Mouse (Mus musculus) lung, embryonic 15.5 days (tissue): ENCODE measurements around the gene Ppp2r3a. TPM values are rescaled to one million over a fixed set of nuclear protein-coding genes. Genes with fewer than 3 reads are reported as not detected.
A peak's percentile ranks its signal among the peaks of the same experiment; 100 is the strongest.

Experiments used
- ATAC-seq: fragments of 200-750 bp; cut with Nextera tagmentation; 2 replicates; pipeline ENCODE4 v1.8.0; 2017; ENCODE audit warnings: moderate number of reproducible peaks, borderline replicate concordance; ENCODE audit not compliant: low FRiP score, low TSS enrichment; ENCODE audit errors: extremely low read depth
- H3K27ac ChIP-seq: fragments of 300-500 bp; sonication (generic); 2 replicates; pipeline ENCODE4 v1.5.1; 2015; ENCODE audit warnings: moderate library complexity, mild to moderate bottlenecking, inconsistent platforms
- H3K27me3 ChIP-seq: fragments of 300-500 bp; sonication (generic); 2 replicates; pipeline ENCODE4 v1.6.1; 2015; ENCODE audit warnings: inconsistent platforms
- H3K36me3 ChIP-seq: fragments of 300-500 bp; sonication (generic); 2 replicates; pipeline ENCODE4 v1.6.1; 2015; ENCODE audit warnings: inconsistent platforms
- H3K4me1 ChIP-seq: fragments of 300-500 bp; sonication (generic); 2 replicates; pipeline ENCODE4 v1.6.1; 2015; ENCODE audit warnings: inconsistent platforms
- H3K4me2 ChIP-seq: fragments of 300-500 bp; sonication (generic); 2 replicates; pipeline ENCODE4 v1.6.1; 2015; ENCODE audit warnings: inconsistent platforms, mild to moderate bottlenecking, moderate library complexity
- H3K4me3 ChIP-seq: fragments of 300-500 bp; sonication (generic); 2 replicates; pipeline ENCODE4 v1.5.1; 2015; ENCODE audit warnings: mild to moderate bottlenecking, inconsistent platforms
- H3K9ac ChIP-seq: fragments of 300-500 bp; sonication (generic); 2 replicates; pipeline ENCODE4 v1.6.1; 2015; ENCODE audit warnings: inconsistent platforms
- H3K9me3 ChIP-seq: fragments of 300-500 bp; sonication (generic); 2 replicates; pipeline ENCODE4 v1.6.1; 2016; ENCODE audit warnings: inconsistent platforms
- WGBS: fragments of 180-500 bp; shearing (Covaris S2); methylation state at CpG from one replicate; pipeline ENCODE4 v1.1.7; 2015; 5-methylcytosine and 5-hydroxymethylcytosine counted together
- polyA plus RNA-seq: library from polyadenylated mRNA; unstranded; fragments of >200 nt; fragmentation: Nextera tagmentation; extraction: Ambion mirVana; gene quantifications from 2 replicates; pipeline ENCODE4 v1.2.1, GENCODE M21; 2015

Ppp2r3a gene
- polyA plus RNA-seq, 1 experiment from 2014 or later = 12.2 TPM

- Histone ChIP-seq H3K4me1 (peaks cover 10% of the 10 kb centered on the region), H3K9me3 (no peaks in the 10 kb centered on the region), H3K4me2 (no peak overlapping the region), H3K4me3 (no peak overlapping the region), H3K27ac (no peak overlapping the region), H3K9ac (no peak overlapping the region), H3K36me3 (no peaks in the 10 kb centered on the region), H3K27me3 (no peaks in the 10 kb centered on the region)
- no peak for ATAC-seq
- WGBS = 87% methylated on average over 3 of the region's 3 CpGs
Measured at GRCm38 (mm10) chr9:101204059-101204458, 47.5 kb downstream of the Ppp2r3a start.

GRCm38 (mm10) chr9:101200627-101201026 is 51.0 kb downstream of the Ppp2r3a start:
- Histone ChIP-seq H3K4me2 (no peak overlapping the region), H3K27ac (0 out of 2 replicates have a peak overlapping the region, but pooled peaks have one; percentile 6)

GRCm38 (mm10) chr9:101198804-101199203 is 52.8 kb downstream of the Ppp2r3a start:
- Histone ChIP-seq H3K4me2 (no peak overlapping the region; the same call in 1 of the 2 replicates), H3K4me3 (no peak overlapping the region), H3K4me1 (peaks cover 16% of the 10 kb centered on the region), H3K36me3 (0 out of 2 replicates have a peak, but pooled peaks cover 3% of the 10 kb centered on the region), H3K9ac (no peak overlapping the region), H3K9me3 (no peaks in the 10 kb centered on the region), H3K27ac (no peak overlapping the region), H3K27me3 (no peaks in the 10 kb centered on the region)
- 41% methylated on average over 6 of the region's 6 CpGs for WGBS
- ATAC-seq = no peak

More at GRCm38 (mm10) chr9:101200627-101201026, 51.0 kb downstream of the Ppp2r3a start:
- no peak overlapping the region for H3K4me3 ChIP-seq
- H3K9ac ChIP-seq = no peak overlapping the region
- no peaks in the 10 kb centered on the region for H3K36me3 ChIP-seq
- H3K4me1 ChIP-seq = peaks cover 16% of the 10 kb centered on the region
- no peaks in the 10 kb centered on the region for H3K9me3 ChIP-seq
- no peaks in the 10 kb centered on the region for H3K27me3 ChIP-seq
- 40% methylated on average over 5 of the region's 5 CpGs for WGBS
- no peak for ATAC-seq

- Histone ChIP-seq H3K4me1 (peaks cover 16% of the 10 kb centered on the region), H3K9ac (no peak overlapping the region), H3K9me3 (no peaks in the 10 kb centered on the region), H3K27me3 (no peaks in the 10 kb centered on the region), H3K4me2 (no peak overlapping the region; the same call in 1 of the 2 replicates), H3K36me3 (0 out of 2 replicates have a peak, but pooled peaks cover 3% of the 10 kb centered on the region), H3K27ac (no peak overlapping the region), H3K4me3 (no peak overlapping the region)
- WGBS = 50% methylated on average over 3 of the region's 3 CpGs
- no peak for ATAC-seq
Measured at GRCm38 (mm10) chr9:101198261-101198660, 53.3 kb downstream of the Ppp2r3a start.

- H3K4me3 ChIP-seq = no peak overlapping the region
- peak; percentile 81 for ATAC-seq
- H3K27me3 ChIP-seq = no peaks in the 10 kb centered on the region
- H3K36me3 ChIP-seq = peaks cover 18% of the 10 kb centered on the region; the same call in 1 of the 2 replicates
- no peak overlapping the region for H3K27ac ChIP-seq
- 32% methylated on average over 5 of the region's 5 CpGs for WGBS
- H3K9ac ChIP-seq = no peak overlapping the region
- 0 out of 2 replicates have a peak, but pooled peaks cover 2% of the 10 kb centered on the region for H3K4me1 ChIP-seq
- H3K9me3 ChIP-seq = no peaks in the 10 kb centered on the region
- H3K4me2 ChIP-seq = no peak overlapping the region
Measured at GRCm38 (mm10) chr9:101181962-101182701, 69.5 kb downstream of the Ppp2r3a start.

- Histone ChIP-seq H3K4me1 (0 out of 2 replicates have a peak, but pooled peaks cover 2% of the 10 kb centered on the region), H3K4me2 (no peak overlapping the region), H3K4me3 (no peak overlapping the region), H3K9me3 (no peaks in the 10 kb centered on the region), H3K36me3 (peaks cover 25% of the 10 kb centered on the region; the same call in 1 of the 2 replicates), H3K27ac (no peak overlapping the region), H3K27me3 (no peaks in the 10 kb centered on the region), H3K9ac (no peak overlapping the region)
- ATAC-seq = no peak
- WGBS = 81% methylated on average over 6 of the region's 6 CpGs
Measured at GRCm38 (mm10) chr9:101181291-101181690, 70.3 kb downstream of the Ppp2r3a start.

GRCm38 (mm10) chr9:101180234-101180633 is 71.4 kb downstream of the Ppp2r3a start:
- no peak overlapping the region for H3K4me3 ChIP-seq
- no peaks in the 10 kb centered on the region for H3K27me3 ChIP-seq
- no peak overlapping the region for H3K9ac ChIP-seq
- H3K27ac ChIP-seq = no peak overlapping the region
- WGBS = 69% methylated on average over 2 of the region's 2 CpGs
- peaks cover 23% of the 10 kb centered on the region; the same call in 1 of the 2 replicates for H3K36me3 ChIP-seq
- no peaks in the 10 kb centered on the region for H3K9me3 ChIP-seq
- no peak overlapping the region for H3K4me2 ChIP-seq
- ATAC-seq = no peak
- 0 out of 2 replicates have a peak, but pooled peaks cover 2% of the 10 kb centered on the region for H3K4me1 ChIP-seq

GRCm38 (mm10) chr9:101160627-101161026 is 91.0 kb downstream of the Ppp2r3a start:
- Histone ChIP-seq H3K4me1 (no peaks in the 10 kb centered on the region), H3K36me3 (0 out of 2 replicates have a peak, but pooled peaks cover 5% of the 10 kb centered on the region), H3K4me2 (no peak overlapping the region), H3K27ac (no peak overlapping the region), H3K27me3 (no peaks in the 10 kb centered on the region), H3K9ac (no peak overlapping the region), H3K4me3 (no peak overlapping the region), H3K9me3 (no peaks in the 10 kb centered on the region)
- WGBS = 82% methylated on average over 1 of the region's 1 CpGs
- no peak for ATAC-seq

- Histone ChIP-seq H3K9ac (no peak overlapping the region), H3K4me1 (no peaks in the 10 kb centered on the region), H3K4me3 (no peak overlapping the region), H3K27ac (no peak overlapping the region), H3K27me3 (no peaks in the 10 kb centered on the region), H3K36me3 (0 out of 2 replicates have a peak, but pooled peaks cover 5% of the 10 kb centered on the region), H3K4me2 (no peak overlapping the region), H3K9me3 (no peaks in the 10 kb centered on the region)
- WGBS = 70% methylated on average over 5 of the region's 5 CpGs
- ATAC-seq = no peak
Measured at GRCm38 (mm10) chr9:101160092-101160491, 91.5 kb downstream of the Ppp2r3a start.

GRCm38 (mm10) chr9:101159431-101159830 is 92.2 kb downstream of the Ppp2r3a start:
- Histone ChIP-seq H3K4me3 (no peak overlapping the region), H3K4me2 (no peak overlapping the region), H3K9me3 (no peaks in the 10 kb centered on the region), H3K4me1 (no peaks in the 10 kb centered on the region), H3K9ac (no peak overlapping the region), H3K27ac (no peak overlapping the region), H3K27me3 (no peaks in the 10 kb centered on the region), H3K36me3 (0 out of 2 replicates have a peak, but pooled peaks cover 5% of the 10 kb centered on the region)
- no peak for ATAC-seq
- 97% methylated on average over 1 of the region's 1 CpGs for WGBS

GRCm38 (mm10) chr9:101152872-101153271 is 98.7 kb downstream of the Ppp2r3a start:
- no peak overlapping the region for H3K4me3 ChIP-seq
- H3K27ac ChIP-seq = no peak overlapping the region
- no peaks in the 10 kb centered on the region for H3K36me3 ChIP-seq
- no peak for ATAC-seq
- 62% methylated on average over 5 of the region's 5 CpGs for WGBS
- no peaks in the 10 kb centered on the region for H3K27me3 ChIP-seq
- no peaks in the 10 kb centered on the region for H3K4me1 ChIP-seq
- no peak overlapping the region for H3K9ac ChIP-seq
- H3K4me2 ChIP-seq = no peak overlapping the region
- H3K9me3 ChIP-seq = no peaks in the 10 kb centered on the region

GRCm38 (mm10) chr9:101143635-101144034 is 108.0 kb downstream of the Ppp2r3a start:
- peaks cover 13% of the 10 kb centered on the region; the same call in 1 of the 2 replicates for H3K36me3 ChIP-seq
- 92% methylated on average over 4 of the region's 4 CpGs for WGBS

More at GRCm38 (mm10) chr9:101143635-101144034, 108.0 kb downstream of the Ppp2r3a start:
- no peaks in the 10 kb centered on the region for H3K4me1 ChIP-seq
- no peak overlapping the region for H3K27ac ChIP-seq
- ATAC-seq = no peak
- H3K4me2 ChIP-seq = no peak overlapping the region
- H3K9me3 ChIP-seq = no peaks in the 10 kb centered on the region
- no peak overlapping the region for H3K4me3 ChIP-seq
- H3K27me3 ChIP-seq = no peaks in the 10 kb centered on the region
- no peak overlapping the region for H3K9ac ChIP-seq
